Mouse (Mus musculus) thymus, adult 2 months (tissue): ENCODE results near the gene Stk10.

Source experiments
- CTCF ChIP-seq: fragments of 200-500 bp; IDR thresholded peaks from 2 replicates; pipeline ENCODE4 v1.5.1; 2012; ENCODE audit warnings: mild to moderate bottlenecking, control low read depth, low read length, moderate library complexity, borderline replicate concordance; ENCODE audit not compliant: control insufficient read depth, poor library complexity, insufficient read depth; ENCODE audit errors: extremely low read depth
- POLR2A ChIP-seq: fragments of 200-500 bp; IDR thresholded peaks from 2 replicates; pipeline ENCODE4 v1.6.1; 2012; ENCODE audit warnings: mild to moderate bottlenecking, low read length, control low read depth, moderate library complexity; ENCODE audit not compliant: control insufficient read depth, poor library complexity, insufficient read depth; ENCODE audit errors: extremely low read depth

- TF ChIP-seq CTCF: no peak
- no peak for TF ChIP-seq POLR2A
These were observed 34.1 kb downstream of the Stk10 start for GRCm38 (mm10) chr11:32567000-32567855.
